ENCODE assay signal across 17 mouse cellular contexts in genomic region chr17:73077638-73078037, GRCm38 (mm10).
"Had no signal": no experiment of that assay in that cellular context is flagged by ENCODE, and none has a peak within 500 bp of the region (broad histone marks: within the 10 kb centered on the region; RNA-seq: fewer than 3 reads in every experiment).

No protein-coding gene starts in this region.

- H3K4me3 ChIP-seq: left cerebral cortex, adult 2 months; liver, embryonic 13.5 days; midbrain, embryonic 12.5 days; midbrain, embryonic 15.5 days; neural tube, embryonic 13.5 days; stomach, embryonic 15.5 days had no signal

- H3K36me3 ChIP-seq: liver, embryonic 13.5 days; midbrain, embryonic 12.5 days; midbrain, embryonic 15.5 days; neural tube, embryonic 13.5 days; stomach, embryonic 15.5 days had no signal

- H3K4me2 ChIP-seq: liver, embryonic 13.5 days; lung, embryonic 14.5 days; midbrain, embryonic 12.5 days; midbrain, embryonic 15.5 days; neural tube, embryonic 13.5 days; stomach, embryonic 15.5 days had no signal

- DNase-seq: kidney, adult 18-20 months; kidney, adult 9 months; kidney, postnatal 10 days; kidney, postnatal 36 days; layer of hippocampus, postnatal 36 days; liver, embryonic 13.5 days; lung, embryonic 14.5 days; lung, postnatal 4 days; retina, postnatal 1 day; right cerebral cortex, postnatal 25 days; spleen, adult 18-20 months; thymus, postnatal 36 days had no signal

- ATAC-seq: midbrain, embryonic 15.5 days had no signal

- H3K9me3 ChIP-seq: liver, embryonic 13.5 days; midbrain, embryonic 12.5 days; midbrain, embryonic 15.5 days; neural tube, embryonic 13.5 days; stomach, embryonic 15.5 days had no signal

- H3K4me1 ChIP-seq: liver, embryonic 13.5 days; midbrain, embryonic 12.5 days; midbrain, embryonic 15.5 days; neural tube, embryonic 13.5 days; stomach, embryonic 15.5 days had no signal

- H3K27ac ChIP-seq: left cerebral cortex, adult 2 months; liver, embryonic 13.5 days; midbrain, embryonic 12.5 days; midbrain, embryonic 15.5 days; neural tube, embryonic 13.5 days; stomach, embryonic 15.5 days had no signal

- H3K9ac ChIP-seq: liver, embryonic 13.5 days; lung, embryonic 14.5 days; midbrain, embryonic 12.5 days; midbrain, embryonic 15.5 days; neural tube, embryonic 13.5 days; stomach, embryonic 15.5 days had no signal

- H3K27me3 ChIP-seq: liver, embryonic 13.5 days; midbrain, embryonic 12.5 days; midbrain, embryonic 15.5 days; neural tube, embryonic 13.5 days; stomach, embryonic 15.5 days had no signal
